Mouse (Mus musculus): ENCODE measurements around the gene Mospd2.
A peak's percentile ranks its signal among the peaks of the same experiment; 100 is the strongest.

Mospd2 gene

GRCm38 (mm10) chrX:164980193-164980775, at the start of gene Mospd2, which contains the start of gene Fancb:
Mospd2 (minus strand) TSS chrX:164980375.
Fancb (plus strand) TSS chrX:164980592.
- DNase-seq: peak; percentile 76

- DNase-seq: no peak
These were observed 24.7 kb upstream of the Mospd2 start, which contains the start of gene Gm17604 for GRCm38 (mm10) chrX:165004779-165005324. Gm17604 (minus strand) TSS chrX:165004829.

- DNase-seq: no peak
These were observed 23.0 kb upstream of the Mospd2 start for GRCm38 (mm10) chrX:165003141-165003540.

GRCm38 (mm10) chrX:164978866-164979265, 1.3 kb downstream of the Mospd2 start:
- no peak for DNase-seq

- no peak for DNase-seq
These were observed 9.0 kb downstream of the Mospd2 start for GRCm38 (mm10) chrX:164971206-164971605.

- DNase-seq: no peak
These were observed 14.3 kb downstream of the Mospd2 start for GRCm38 (mm10) chrX:164965750-164966448.

GRCm38 (mm10) chrX:164952601-164953375, 27.4 kb downstream of the Mospd2 start:
- no peak for DNase-seq

- no peak for DNase-seq
These were observed 28.2 kb downstream of the Mospd2 start for GRCm38 (mm10) chrX:164951858-164952576.

GRCm38 (mm10) chrX:164941540-164941939, 38.6 kb downstream of the Mospd2 start:
- no peak for DNase-seq

- no peak for DNase-seq
These were observed 67.2 kb downstream of the Mospd2 start for GRCm38 (mm10) chrX:164912993-164913392.

GRCm38 (mm10) chrX:164912186-164912585, 68.0 kb downstream of the Mospd2 start:
- no peak for DNase-seq

GRCm38 (mm10) chrX:164901847-164902246, 78.3 kb downstream of the Mospd2 start:
- DNase-seq: no peak

GRCm38 (mm10) chrX:164899805-164900204, 80.4 kb downstream of the Mospd2 start:
- no peak for DNase-seq

GRCm38 (mm10) chrX:164886260-164886659, 93.9 kb downstream of the Mospd2 start:
- DNase-seq: no peak

Measured in thymus, postnatal 4 days (tissue).